Mouse (Mus musculus) activated CD4-positive, CD25-positive, alpha-beta regulatory T cell, adult 4 months (primary cell): ENCODE data around the gene Ptprg. TPM values are rescaled to one million over a fixed set of nuclear protein-coding genes. Genes with fewer than 3 reads are reported as not detected.
"Not testable (repeated sequence)": the region's sequence is repeated elsewhere in the genome, so short reads cannot be mapped to it uniquely, and the experiment has no call there.

ENCODE experiments used
- ATAC-seq: one replicate; pipeline ENCODE4 v1.8.0; 2017
- polyA plus RNA-seq, 2 experiments: library from polyadenylated mRNA; unstranded; fragments of 100-300 nt; shearing (Covaris generic); gene quantifications; one replicate each; pipeline ENCODE4 v1.2.1; 2017

Gene Ptprg
- polyA plus RNA-seq, 2 experiments from 2014 or later = not detected

GRCm38 (mm10) chr14:11991151-11991550 is 437.8 kb downstream of the Ptprg start:
- ATAC-seq = no peak

DNA sequence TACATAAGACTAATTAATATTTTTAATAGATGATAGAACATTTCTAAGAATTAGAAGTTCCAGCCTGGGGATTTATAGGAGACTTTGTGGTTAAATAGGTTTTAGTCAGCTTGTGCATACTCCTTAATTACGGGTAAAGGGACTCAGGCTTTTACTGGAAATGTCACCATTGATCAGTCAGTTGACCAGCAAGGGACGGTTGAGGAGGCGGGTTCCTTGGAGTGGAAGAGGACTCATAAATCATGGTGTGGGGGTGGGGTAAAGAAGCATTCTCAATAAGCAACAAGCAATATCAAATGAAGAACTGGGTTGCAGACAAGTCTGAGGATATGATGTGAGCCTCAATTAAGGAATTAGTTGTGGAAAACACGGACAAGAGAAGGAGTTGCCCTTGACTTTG is 438.8 kb downstream of the Ptprg start:
- no peak for ATAC-seq

- no peak for ATAC-seq
Observed at GRCm38 (mm10) chr14:11992534-11992933, 439.2 kb downstream of the Ptprg start.

- ATAC-seq = no peak
Observed at GRCm38 (mm10) chr14:11997555-11997954, 444.2 kb downstream of the Ptprg start.

DNA sequence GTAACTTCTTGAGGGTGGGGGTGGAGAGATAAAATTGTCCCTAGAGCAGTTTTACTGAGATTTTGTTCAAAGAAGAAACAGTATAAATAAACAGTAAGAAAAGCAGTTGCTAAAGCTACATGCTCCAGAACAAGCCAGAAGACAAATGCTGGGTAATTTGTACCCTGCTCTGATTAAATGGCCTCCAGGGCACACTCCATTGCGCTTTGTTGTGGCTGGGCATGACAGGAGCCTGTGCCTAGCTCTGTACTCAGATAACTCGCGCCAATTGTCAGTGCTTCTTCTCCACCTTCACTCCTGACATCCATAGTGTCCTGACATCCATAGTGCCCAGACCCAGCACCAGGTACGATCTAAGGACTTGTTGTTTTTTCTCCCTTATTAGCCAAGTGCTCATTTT is 445.1 kb downstream of the Ptprg start:
- no peak for ATAC-seq

- no peak for ATAC-seq
Observed at GRCm38 (mm10) chr14:12004061-12004460, 450.7 kb downstream of the Ptprg start.

DNA sequence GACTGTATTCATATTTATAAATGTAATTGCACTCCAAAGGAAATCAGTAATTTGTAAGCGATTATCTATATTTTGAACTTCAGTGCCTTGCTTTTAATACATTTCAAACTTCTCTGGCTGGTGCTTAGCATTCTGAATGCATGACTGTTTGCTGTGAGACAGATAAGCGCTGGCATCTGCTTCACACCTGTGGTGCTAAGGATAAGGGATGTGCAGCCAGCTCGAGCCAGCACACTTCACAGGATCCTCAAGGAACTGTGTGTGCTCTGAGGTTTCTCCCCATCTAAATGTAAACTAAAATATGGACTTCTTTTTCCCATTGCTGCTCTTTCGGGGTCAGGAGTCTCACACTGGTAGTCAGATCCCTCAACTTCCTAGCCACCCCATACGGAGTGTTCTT is 458.4 kb downstream of the Ptprg start:
- no peak for ATAC-seq

DNA sequence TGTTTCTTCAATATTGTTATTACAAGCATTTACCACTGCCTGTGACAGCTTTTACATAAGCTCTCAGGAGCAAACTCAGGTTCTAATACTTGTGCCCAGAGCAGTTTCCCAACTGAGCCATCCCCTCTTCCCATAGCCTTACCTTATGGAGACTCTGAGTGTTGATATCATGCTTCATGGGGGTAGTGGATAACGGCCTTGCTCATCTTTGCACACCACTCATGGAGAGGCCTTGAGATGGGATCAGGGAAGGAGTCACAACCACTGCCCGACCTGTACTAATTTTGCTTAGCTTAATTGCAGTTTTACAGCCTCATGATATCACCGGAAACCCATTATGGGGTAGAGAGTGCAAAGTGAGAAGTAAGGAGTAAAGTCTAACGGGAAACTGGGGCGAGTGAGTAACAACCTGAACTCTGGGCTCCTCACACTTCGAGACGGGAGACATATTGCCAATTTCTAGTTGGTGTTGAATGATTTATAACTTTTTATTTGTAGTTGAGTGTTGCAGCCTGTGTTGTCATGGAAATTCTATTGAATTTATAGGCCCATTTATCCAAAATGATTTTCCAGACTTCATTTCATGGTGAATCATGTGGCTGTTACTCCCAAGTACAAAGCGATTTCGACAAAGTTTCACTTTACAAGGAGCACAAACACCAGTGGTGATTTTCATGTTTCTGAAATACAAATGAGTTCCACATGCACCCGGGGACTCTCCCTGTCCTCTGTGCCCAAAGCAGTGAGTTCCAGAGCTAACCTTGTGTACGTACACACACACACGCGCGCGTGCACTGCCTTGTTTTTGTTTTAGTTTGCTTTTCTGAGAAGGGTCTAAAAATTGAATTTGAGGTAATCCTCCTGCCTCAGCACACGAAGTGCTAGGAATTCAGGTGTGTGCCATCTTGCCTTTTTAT is 472.7 kb downstream of the Ptprg start:
- ATAC-seq = no peak

DNA sequence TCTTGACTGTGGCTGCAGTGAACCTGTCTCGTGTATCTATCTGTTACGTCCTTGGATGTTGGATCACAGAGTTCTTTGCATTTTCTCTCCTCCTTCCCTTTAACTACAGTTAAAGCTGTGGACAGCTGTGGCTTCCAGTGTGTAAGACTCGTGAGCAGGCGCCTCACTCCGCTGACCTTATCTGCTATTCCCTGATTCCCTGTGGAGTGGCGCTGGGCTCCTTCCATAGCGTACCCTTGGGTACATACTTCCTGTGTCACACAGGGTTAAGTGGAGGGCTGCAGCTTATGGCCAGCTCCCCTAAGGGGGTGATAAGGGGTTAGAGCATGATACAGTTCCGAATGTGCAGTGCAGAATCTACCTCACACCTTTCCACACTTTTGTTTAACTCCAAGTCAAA is 473.9 kb downstream of the Ptprg start:
- no peak for ATAC-seq

- ATAC-seq = no peak
Observed at GRCm38 (mm10) chr14:12029926-12030325, 476.6 kb downstream of the Ptprg start.

GRCm38 (mm10) chr14:12036530-12037283 is 483.4 kb downstream of the Ptprg start:
- ATAC-seq = no peak

DNA sequence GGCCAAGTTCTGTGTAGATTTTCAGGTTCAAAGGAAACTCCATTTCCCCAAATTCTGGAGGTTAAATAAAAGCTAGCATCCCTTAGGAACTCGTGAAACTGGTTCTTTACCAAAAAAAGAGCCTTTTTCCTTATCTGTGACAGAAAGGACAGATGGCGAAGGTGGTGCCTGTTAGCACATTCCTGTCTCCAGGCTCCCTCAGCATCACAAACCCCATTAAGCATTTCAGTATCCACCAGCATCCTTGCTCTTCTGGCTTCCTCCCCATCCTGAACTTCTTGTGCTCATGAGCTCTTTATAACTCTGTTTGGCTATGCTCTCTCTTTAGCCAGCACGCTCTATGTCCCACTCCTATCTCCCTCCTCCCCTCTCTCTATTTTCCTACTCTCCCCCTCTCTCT is 486.4 kb downstream of the Ptprg start:
- ATAC-seq = no peak

GRCm38 (mm10) chr14:12041566-12041965 is 488.2 kb downstream of the Ptprg start:
- ATAC-seq = no peak

DNA sequence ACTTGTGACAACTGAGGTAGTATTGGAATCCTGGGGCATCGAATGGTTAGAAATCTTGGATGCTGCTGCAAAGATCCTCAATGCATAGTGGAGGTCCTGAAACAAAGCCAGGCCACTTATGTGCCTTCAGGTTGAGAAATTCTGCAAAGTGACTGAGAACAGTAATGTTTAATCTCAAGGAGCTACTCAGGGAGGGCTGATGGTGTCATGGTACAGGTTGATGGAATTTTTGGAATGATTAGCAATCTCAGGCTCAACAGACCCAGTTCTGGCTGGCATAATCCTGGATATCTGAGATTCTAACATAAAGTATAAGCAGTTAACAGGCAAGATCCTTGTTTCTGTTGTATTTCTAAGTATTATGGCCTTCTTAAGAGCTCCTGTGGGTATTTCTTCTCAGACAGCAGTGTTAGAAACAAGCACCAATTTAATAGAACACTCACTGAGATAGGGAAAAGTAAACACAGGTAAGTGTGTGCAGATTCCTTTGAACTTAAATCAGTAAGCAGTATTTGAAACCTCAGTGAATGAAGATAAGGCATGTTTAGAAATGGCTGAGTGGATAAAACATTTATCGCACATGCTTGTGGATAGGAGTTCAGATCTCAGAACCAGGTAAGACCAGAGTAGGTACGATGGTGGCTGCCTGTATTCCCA is 493.0 kb downstream of the Ptprg start:
- no peak for ATAC-seq

- no peak for ATAC-seq
Observed at GRCm38 (mm10) chr14:12047637-12048036, 494.3 kb downstream of the Ptprg start.

DNA sequence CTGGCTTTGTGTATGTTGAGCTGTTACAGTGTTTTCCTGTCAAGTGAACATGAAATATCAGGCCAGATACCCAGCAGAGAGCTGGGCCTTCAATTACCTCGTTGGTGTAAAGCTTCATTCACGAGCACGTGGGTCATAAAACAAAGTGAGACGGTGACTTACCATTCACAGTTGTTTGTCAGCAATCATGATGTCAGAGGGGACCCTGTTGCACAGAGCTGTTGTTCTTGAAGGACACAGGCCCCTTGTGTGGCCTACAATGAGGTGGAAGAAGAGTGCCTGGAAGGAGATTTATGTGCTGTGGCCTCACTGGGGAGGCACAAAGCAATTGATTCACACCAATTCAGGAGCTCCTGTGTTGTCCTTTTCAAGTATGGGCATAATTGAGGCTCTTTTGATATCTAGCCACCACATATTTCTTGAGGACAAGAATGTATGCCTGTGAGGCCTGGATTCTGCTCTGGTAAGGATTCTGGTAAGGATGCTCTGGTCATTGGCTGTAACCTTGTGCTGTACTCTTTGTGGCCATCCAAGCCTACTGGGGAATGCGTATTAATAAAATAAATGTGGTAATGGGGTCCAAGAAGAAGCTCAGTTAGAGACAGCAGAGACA is 503.7 kb downstream of the Ptprg start:
- no peak for ATAC-seq

GRCm38 (mm10) chr14:12057856-12058255 is 504.5 kb downstream of the Ptprg start:
- ATAC-seq = no peak

DNA sequence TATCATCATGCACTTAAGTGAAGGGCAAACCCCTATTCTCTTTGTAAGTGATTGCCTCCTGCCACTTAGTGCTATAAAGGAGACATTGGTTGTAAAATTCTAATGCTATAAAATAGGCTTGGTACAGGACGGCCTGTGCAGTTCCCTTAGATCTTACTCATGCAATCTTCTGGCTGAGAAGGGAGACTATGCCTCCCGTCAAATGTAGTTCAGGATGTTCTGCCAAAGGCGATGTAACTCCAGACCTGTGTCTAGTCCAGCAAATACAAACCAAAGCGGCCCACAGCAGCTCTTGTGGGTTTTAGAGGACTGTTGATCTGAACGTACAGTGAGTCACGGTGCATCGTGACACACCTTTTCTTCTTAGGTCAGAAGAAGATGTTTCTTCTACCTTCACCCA is 505.8 kb downstream of the Ptprg start:
- no peak for ATAC-seq

DNA sequence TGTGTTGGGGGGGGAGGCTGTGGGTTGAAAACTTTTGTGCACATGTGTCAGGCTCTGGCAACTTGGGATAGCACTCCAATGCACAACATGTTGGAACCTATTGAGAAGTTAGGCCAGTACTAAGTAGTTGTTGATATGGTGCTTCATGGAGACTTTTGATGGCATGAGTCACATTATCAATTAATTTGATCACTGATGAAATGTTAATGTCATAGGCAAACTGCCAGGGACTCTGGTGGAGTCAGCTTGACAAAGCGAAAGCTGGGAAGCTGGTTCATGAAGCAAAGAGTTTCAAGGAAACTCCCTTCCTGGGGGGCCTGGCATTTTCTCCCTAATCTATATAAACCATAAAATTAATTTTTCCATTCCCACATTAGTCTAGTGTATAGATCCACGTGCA is 508.0 kb downstream of the Ptprg start:
- not testable (repeated sequence) for ATAC-seq

GRCm38 (mm10) chr14:12062628-12063360 is 509.5 kb downstream of the Ptprg start:
- ATAC-seq = no peak

DNA sequence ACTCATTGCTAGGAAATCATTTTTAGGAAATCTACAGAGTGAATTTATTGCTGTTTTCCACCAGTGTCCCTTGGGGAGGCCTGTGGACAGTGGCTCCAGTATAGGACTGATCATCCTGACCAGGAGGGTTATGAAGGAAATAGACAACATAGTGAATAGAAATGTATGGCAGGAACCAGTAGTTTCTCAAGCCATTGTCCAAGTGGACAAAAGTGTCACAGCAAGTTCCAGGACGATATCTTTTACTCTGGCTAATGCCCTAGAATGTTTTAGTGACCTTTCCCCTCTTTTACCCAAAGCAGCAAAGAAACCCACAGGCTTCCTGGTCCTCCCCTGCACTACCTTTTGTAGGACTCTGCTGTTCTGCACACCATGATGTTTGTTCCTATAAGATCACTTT is 511.7 kb downstream of the Ptprg start:
- no peak for ATAC-seq

DNA sequence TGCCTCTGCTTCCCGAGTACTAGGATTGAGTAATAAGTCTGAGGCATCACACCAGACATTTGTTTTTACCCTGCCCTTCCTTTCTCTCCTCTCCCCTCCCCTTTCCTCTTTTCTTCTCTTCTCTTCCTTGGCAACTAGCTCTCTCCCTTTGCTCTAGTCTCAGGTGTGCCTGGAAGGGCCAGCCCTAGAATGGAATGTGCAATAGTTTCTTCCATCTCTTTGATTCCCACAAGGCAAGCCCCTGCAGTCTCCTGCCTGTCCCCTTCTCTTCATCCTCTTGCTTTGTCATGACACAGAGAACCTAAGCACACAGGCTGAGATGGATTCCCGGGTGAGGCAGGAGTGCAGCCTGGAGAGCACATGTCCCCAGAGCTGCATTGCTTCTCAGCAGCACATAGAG is 512.4 kb downstream of the Ptprg start:
- no peak for ATAC-seq
